Comparison of ENCODE assay signal across 13 mouse cellular contexts in genomic region chr2:133716243-133716642, GRCm38 (mm10).
"Had no signal": no experiment of that assay in that cellular context is flagged by ENCODE, and none has a peak within 500 bp of the region (broad histone marks: within the 10 kb centered on the region; RNA-seq: fewer than 3 reads in every experiment).

No protein-coding gene starts in this region.

- H3K27me3 ChIP-seq: intestine, embryonic 15.5 days; kidney, embryonic 15.5 days; lung, embryonic 15.5 days; midbrain, embryonic 12.5 days had no signal

- H3K4me3 ChIP-seq: intestine, embryonic 15.5 days; kidney, embryonic 15.5 days; left cerebral cortex, adult 2 months; limb, embryonic 10.5 days; lung, embryonic 15.5 days; midbrain, embryonic 12.5 days had no signal

- H3K9ac ChIP-seq: intestine, embryonic 15.5 days; kidney, embryonic 15.5 days; lung, embryonic 15.5 days; midbrain, embryonic 12.5 days had no signal

- ATAC-seq: intestine, embryonic 15.5 days; midbrain, embryonic 16.5 days had no signal

- H3K36me3 ChIP-seq: intestine, embryonic 15.5 days; kidney, embryonic 15.5 days; limb, embryonic 10.5 days; lung, embryonic 15.5 days; midbrain, embryonic 12.5 days had no signal

- DNase-seq: kidney, adult 18-20 months; kidney, postnatal 14 days; lung, postnatal 14 days; right cerebral cortex, postnatal 14 days; thymus, postnatal 4 days had no signal

- H3K27ac ChIP-seq: intestine, embryonic 15.5 days; kidney, embryonic 15.5 days; left cerebral cortex, adult 2 months; limb, embryonic 10.5 days; lung, embryonic 15.5 days; midbrain, embryonic 12.5 days had no signal

- H3K4me2 ChIP-seq: intestine, embryonic 15.5 days; kidney, embryonic 15.5 days; liver, embryonic 11.5 days; lung, embryonic 15.5 days; midbrain, embryonic 12.5 days had no signal

- H3K4me1 ChIP-seq: intestine, embryonic 15.5 days; kidney, embryonic 15.5 days; limb, embryonic 10.5 days; lung, embryonic 15.5 days; midbrain, embryonic 12.5 days had no signal

- H3K9me3 ChIP-seq: intestine, embryonic 15.5 days; kidney, embryonic 15.5 days; limb, embryonic 10.5 days; lung, embryonic 15.5 days; midbrain, embryonic 12.5 days had no signal
